Mouse (Mus musculus): ENCODE results near the gene Reg4. TPM values are rescaled to one million over a fixed set of nuclear protein-coding genes. Genes with fewer than 3 reads are reported as not detected.
A peak's percentile ranks its signal among the peaks of the same experiment; 100 is the strongest.

Reg4 gene
- polyA plus RNA-seq, 1 experiment = not detected

- H3ac ChIP-seq (ENCODE audit: control insufficient read depth, insufficient read length, low read depth) = no peak overlapping the region
- H3K4me3 ChIP-seq (ENCODE audit: insufficient read depth, poor library complexity, severe bottlenecking) = no peak overlapping the region
- TF ChIP-seq FOSL1 (IDR thresholded peaks at IDR 0.05; ENCODE audit: insufficient read depth, low read length, poor library complexity, severe bottlenecking) (no peak), USF1 (IDR thresholded peaks at IDR 0.05; ENCODE audit: low read depth) (no peak), MYOG (IDR thresholded peaks at IDR 0.05; ENCODE audit: control insufficient read depth, extremely low read depth, insufficient read length) (no peak), CEBPB (IDR thresholded peaks at IDR 0.05; ENCODE audit: low read depth) (no peak), MYOD1 (IDR thresholded peaks at IDR 0.05; ENCODE audit: control insufficient read depth, insufficient read length, low read depth) (no peak), CTCF (IDR thresholded peaks at IDR 0.05; ENCODE audit: control insufficient read depth, insufficient read depth, insufficient read length) (no peak), MAX (IDR thresholded peaks at IDR 0.05) (no peak)
- peaks cover 15% of the 10 kb centered on the region for H3K27me3 ChIP-seq (ENCODE audit: control insufficient read depth, insufficient read depth, insufficient read length)
- no peaks in the 10 kb centered on the region for H3K79me2 ChIP-seq (ENCODE audit: control insufficient read depth, insufficient read depth)
- H3K79me3 ChIP-seq (ENCODE audit: low read depth) = no peaks in the 10 kb centered on the region
- H3K36me3 ChIP-seq (ENCODE audit: control insufficient read depth, insufficient read depth) = no peaks in the 10 kb centered on the region
These were observed 51.9 kb downstream of the Reg4 start for GRCm38 (mm10) chr3:98273623-98274398.

- no peaks in the 10 kb centered on the region for H3K36me3 ChIP-seq (ENCODE audit: control insufficient read depth, insufficient read depth)
- TF ChIP-seq MYOD1 (IDR thresholded peaks at IDR 0.05; ENCODE audit: control insufficient read depth, insufficient read length, low read depth) (no peak), FOSL1 (IDR thresholded peaks at IDR 0.05; ENCODE audit: insufficient read depth, low read length, poor library complexity, severe bottlenecking) (no peak), CTCF (IDR thresholded peaks at IDR 0.05; ENCODE audit: control insufficient read depth, insufficient read depth, insufficient read length) (no peak), MAX (IDR thresholded peaks at IDR 0.05) (no peak), USF1 (IDR thresholded peaks at IDR 0.05; ENCODE audit: low read depth) (no peak), MYOG (IDR thresholded peaks at IDR 0.05; ENCODE audit: control insufficient read depth, extremely low read depth, insufficient read length) (no peak), CEBPB (IDR thresholded peaks at IDR 0.05; ENCODE audit: low read depth) (no peak)
These were observed 57.7 kb downstream of the Reg4 start for GRCm38 (mm10) chr3:98279682-98280081.

DNA sequence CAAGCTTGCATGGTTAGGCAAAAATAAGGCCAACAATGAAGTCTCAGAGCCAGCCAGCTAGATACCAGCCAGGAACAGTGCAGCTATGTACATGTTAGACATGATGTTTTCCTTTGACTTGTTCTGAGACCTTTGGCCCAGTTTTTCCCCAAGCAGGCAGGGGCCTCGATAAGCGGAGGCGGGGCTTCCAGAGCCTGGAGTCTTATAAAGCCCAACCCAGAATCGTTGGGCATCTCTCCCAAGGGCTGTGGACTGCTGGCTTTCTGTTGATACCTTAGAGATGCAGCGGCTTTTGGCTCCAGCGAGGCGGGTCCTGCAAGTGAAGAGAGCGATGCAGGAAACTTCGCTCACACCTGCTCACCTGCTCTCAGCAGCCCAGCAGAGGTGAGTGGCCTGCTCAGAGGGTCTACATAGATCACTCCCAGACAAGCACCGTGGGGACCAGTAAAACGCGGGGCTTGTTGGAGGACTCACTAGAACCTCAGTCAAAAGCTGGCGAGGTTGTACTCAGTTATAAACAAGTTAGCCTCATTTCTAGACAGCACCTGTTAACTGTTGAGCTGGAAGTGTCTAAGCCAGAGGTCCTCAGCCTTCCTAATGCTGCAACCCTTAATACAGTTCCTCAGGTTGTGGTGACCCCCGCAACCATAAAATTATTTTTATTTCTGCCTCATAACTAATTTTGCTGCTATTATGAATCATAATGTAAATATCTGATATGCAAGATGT lies 58.4 kb downstream of the Reg4 start, which contains the start of gene Hmgcs2:
Gene Hmgcs2 (plus strand): TSS at position 232 of the 729 bp plus-strand sequence.
- H3K4me3 ChIP-seq (ENCODE audit: insufficient read depth, poor library complexity, severe bottlenecking) = no peak within 1 kb of the TSS
- no peak within 1 kb of the TSS for H3ac ChIP-seq (ENCODE audit: control insufficient read depth, insufficient read length, low read depth)
- TF ChIP-seq MAX (IDR thresholded peaks at IDR 0.05) = no peak
- no peaks in the 10 kb centered on the region for H3K36me3 ChIP-seq (ENCODE audit: control insufficient read depth, insufficient read depth)
- peaks cover 40% of the 10 kb centered on the region for H3K27me3 ChIP-seq (ENCODE audit: control insufficient read depth, insufficient read depth, insufficient read length)
- no peaks in the 10 kb centered on the region for H3K79me2 ChIP-seq (ENCODE audit: control insufficient read depth, insufficient read depth)
- no peaks in the 10 kb centered on the region for H3K79me3 ChIP-seq (ENCODE audit: low read depth)

More at GRCm38 (mm10) chr3:98279682-98280081, 57.7 kb downstream of the Reg4 start:
- Histone ChIP-seq H3ac (ENCODE audit: control insufficient read depth, insufficient read length, low read depth) (no peak overlapping the region), H3K79me2 (ENCODE audit: control insufficient read depth, insufficient read depth) (no peaks in the 10 kb centered on the region), H3K4me3 (ENCODE audit: insufficient read depth, poor library complexity, severe bottlenecking) (no peak overlapping the region), H3K79me3 (ENCODE audit: low read depth) (no peaks in the 10 kb centered on the region), H3K27me3 (ENCODE audit: control insufficient read depth, insufficient read depth, insufficient read length) (peaks cover 34% of the 10 kb centered on the region)

- H3K79me2 ChIP-seq (ENCODE audit: control insufficient read depth, insufficient read depth) = no peaks in the 10 kb centered on the region
- no peak overlapping the region for H3K4me3 ChIP-seq (ENCODE audit: insufficient read depth, poor library complexity, severe bottlenecking)
- H3K27me3 ChIP-seq (ENCODE audit: control insufficient read depth, insufficient read depth, insufficient read length) = peaks cover 40% of the 10 kb centered on the region
- no peak for TF ChIP-seq MYOG (IDR thresholded peaks at IDR 0.05; ENCODE audit: control insufficient read depth, extremely low read depth, insufficient read length)
- TF ChIP-seq CTCF (IDR thresholded peaks at IDR 0.05; ENCODE audit: control insufficient read depth, insufficient read depth, insufficient read length) = peak; percentile 88
- no peaks in the 10 kb centered on the region for H3K36me3 ChIP-seq (ENCODE audit: control insufficient read depth, insufficient read depth)
- no peaks in the 10 kb centered on the region for H3K79me3 ChIP-seq (ENCODE audit: low read depth)
- no peak overlapping the region for H3ac ChIP-seq (ENCODE audit: control insufficient read depth, insufficient read length, low read depth)
These were observed 59.1 kb downstream of the Reg4 start for GRCm38 (mm10) chr3:98280933-98281678.

- Histone ChIP-seq H3K27me3 (ENCODE audit: control insufficient read depth, insufficient read depth, insufficient read length) (peaks cover 37% of the 10 kb centered on the region), H3K79me2 (ENCODE audit: control insufficient read depth, insufficient read depth) (no peaks in the 10 kb centered on the region), H3K36me3 (ENCODE audit: control insufficient read depth, insufficient read depth) (no peaks in the 10 kb centered on the region), H3ac (ENCODE audit: control insufficient read depth, insufficient read length, low read depth) (no peak overlapping the region), H3K79me3 (ENCODE audit: low read depth) (no peaks in the 10 kb centered on the region), H3K4me3 (ENCODE audit: insufficient read depth, poor library complexity, severe bottlenecking) (no peak overlapping the region)
- no peak for TF ChIP-seq USF1 (IDR thresholded peaks at IDR 0.05; ENCODE audit: low read depth)
- TF ChIP-seq CTCF (IDR thresholded peaks at IDR 0.05; ENCODE audit: control insufficient read depth, insufficient read depth, insufficient read length) = no peak
- TF ChIP-seq CEBPB (IDR thresholded peaks at IDR 0.05; ENCODE audit: low read depth) = no peak
- TF ChIP-seq MYOG (IDR thresholded peaks at IDR 0.05; ENCODE audit: control insufficient read depth, extremely low read depth, insufficient read length) = no peak
- TF ChIP-seq FOSL1 (IDR thresholded peaks at IDR 0.05; ENCODE audit: insufficient read depth, low read length, poor library complexity, severe bottlenecking) = no peak
- TF ChIP-seq MYOD1 (IDR thresholded peaks at IDR 0.05; ENCODE audit: control insufficient read depth, insufficient read length, low read depth) = no peak
- no peak for TF ChIP-seq MAX (IDR thresholded peaks at IDR 0.05)
These were observed 60.5 kb downstream of the Reg4 start for GRCm38 (mm10) chr3:98282422-98282821.
